Mouse (Mus musculus) ZHBTc4 (cell line): ENCODE results near the gene Akr1c19.
"Not testable (repeated sequence)": the region's sequence is repeated elsewhere in the genome, so short reads cannot be mapped to it uniquely, and the experiment has no call there.

ENCODE experiments used
- DNase-seq: peaks from one replicate; pipeline ENCODE4 v3.0.0-alpha.2; 2011; ENCODE audit warnings: low read depth, low spot score

Akr1c19 gene

DNA sequence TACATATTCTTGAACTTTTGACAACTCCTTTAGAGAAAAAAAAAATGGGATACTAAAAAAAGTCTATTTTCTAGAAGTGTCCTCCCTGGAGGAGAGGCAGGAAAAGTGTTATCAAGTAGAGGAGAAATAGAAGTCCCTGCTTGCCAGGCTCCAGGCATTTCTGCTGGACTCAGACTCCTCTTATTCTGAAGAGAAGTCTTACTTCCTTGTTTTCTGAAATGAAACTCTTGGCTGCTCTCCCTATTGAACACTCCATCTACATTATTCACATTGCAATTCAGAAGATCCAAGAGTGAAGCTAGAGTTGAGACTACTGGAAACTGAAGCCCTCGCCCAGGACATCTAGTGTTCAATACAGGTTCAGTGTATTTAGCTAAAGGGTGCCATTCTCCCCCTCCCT is at the start of gene Akr1c19:
Akr1c19 (plus strand) TSS at position 260 of the 400 bp plus-strand sequence.
- DNase-seq = no peak

DNA sequence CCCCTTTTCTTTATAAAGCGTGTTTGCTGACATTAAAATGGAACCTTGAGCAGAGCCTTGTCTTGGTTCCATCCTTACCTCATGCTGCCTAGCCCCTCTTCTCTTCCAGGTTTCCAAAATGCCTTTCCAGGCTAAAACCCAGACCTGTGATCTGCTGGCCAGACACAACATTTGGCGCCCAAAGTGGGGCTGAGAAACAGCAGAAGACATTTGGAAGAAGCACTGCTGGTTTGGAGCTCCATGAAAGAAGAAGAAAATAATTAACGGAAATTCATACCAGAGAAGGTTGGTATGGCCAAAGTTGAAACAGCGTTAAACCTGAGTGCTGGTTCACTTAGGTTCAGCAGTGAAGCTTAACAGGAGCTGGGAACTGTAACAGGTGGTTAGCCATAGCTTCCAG is 47.2 kb upstream of the Akr1c19 start:
- peak; percentile 55 for DNase-seq

GRCm38 (mm10) chr13:4183116-4183515 is 45.4 kb upstream of the Akr1c19 start:
- peak; percentile 80 for DNase-seq

DNA sequence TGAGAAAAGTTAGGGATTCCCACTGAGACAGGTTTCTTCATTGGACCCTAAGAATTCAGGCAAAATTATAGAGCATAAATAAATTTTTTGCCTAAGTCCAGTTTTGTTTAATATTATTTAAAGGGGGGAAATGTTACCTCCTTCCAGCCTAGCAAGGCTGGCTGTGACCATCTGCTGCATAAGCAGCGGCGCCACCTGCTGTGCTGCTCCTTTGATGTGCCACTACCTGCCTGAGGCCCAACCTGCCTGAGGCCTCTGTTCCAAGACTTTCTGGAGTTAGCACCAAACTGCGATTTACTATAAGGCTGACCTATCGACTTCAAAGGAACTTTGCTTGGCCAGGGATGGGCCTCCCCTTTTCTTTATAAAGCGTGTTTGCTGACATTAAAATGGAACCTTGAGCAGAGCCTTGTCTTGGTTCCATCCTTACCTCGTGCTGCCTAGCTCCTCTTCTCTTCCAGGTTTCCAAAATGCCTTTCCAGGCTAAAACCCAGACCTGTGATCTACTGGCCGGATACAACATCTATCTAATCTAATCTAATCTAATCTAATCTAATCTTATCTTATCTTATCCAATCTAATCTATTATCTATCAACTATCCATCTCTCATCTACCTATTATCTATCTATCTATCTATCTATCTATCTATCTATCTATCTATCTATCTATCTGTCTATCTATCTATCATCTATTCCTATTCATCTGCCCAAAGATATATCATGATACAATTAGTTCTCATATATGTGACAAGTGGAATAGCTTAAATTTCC is 41.7 kb upstream of the Akr1c19 start:
- DNase-seq = peak; percentile 20

DNA sequence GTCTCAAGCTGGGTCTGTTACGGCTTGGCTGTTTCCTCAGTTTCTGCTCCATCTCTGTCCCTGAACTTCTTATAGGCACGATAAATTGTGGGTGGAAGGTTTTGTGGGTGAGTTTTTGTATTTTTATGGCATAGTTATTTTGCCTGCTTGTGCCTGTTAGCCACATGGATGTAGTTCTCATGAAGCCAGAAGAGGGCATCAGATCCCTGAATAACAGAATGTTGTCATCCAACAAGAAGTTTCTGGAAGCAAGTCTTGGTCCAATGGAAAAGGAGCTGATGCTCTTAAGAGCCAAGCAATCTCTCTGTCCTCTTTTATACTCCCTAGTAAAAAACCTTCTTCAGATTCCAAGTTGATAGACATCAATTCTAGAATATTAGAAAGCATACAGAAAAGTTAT is 40.3 kb upstream of the Akr1c19 start:
- no peak for DNase-seq

- DNase-seq = peak; percentile 28
Measured at GRCm38 (mm10) chr13:4190904-4191303, 37.6 kb upstream of the Akr1c19 start, which contains the start of gene Akr1c13. Gene Akr1c13, plus strand, starts transcription at chr13:4191150.

GRCm38 (mm10) chr13:4192511-4192910 is 36.0 kb upstream of the Akr1c19 start:
- DNase-seq = no peak

DNA sequence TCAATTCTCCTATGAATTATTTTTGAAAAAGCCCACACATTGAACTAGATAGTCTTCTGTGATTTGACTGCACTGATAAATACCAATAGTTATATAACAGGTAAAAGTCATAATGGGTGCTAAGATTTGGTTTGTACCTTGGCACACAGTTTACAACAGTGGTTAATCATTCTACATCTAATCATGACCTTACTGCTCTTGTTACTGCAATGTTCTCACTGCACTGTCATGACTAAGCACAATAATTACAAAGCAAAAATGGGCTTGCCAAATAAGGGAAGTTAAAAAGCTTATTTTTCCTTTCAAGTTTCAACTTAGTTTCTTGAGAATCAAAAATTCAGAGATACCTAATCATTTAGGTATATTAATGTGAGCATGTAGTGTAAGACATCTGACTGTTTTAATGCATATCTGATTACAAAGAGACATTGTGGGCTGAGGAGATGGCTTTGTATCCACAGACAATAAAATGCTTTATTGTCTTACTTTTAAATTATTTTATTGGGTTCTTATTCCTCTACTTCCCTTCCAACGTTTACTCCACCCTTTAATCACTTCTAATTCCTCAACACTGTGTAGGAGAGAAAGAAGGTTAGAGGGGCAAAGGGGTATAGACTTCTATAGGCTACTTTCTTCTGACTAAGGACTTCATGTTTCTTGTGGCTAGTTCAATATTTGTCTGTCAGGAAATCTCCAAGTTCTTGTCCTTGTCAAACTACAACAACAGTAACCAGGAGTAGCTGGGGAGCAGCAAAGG is 22.2 kb upstream of the Akr1c19 start:
- DNase-seq = no peak

GRCm38 (mm10) chr13:4211560-4212299 is 16.8 kb upstream of the Akr1c19 start:
- no peak for DNase-seq

- peak; percentile 26 for DNase-seq
Measured at GRCm38 (mm10) chr13:4212309-4212708, 16.2 kb upstream of the Akr1c19 start.

DNA sequence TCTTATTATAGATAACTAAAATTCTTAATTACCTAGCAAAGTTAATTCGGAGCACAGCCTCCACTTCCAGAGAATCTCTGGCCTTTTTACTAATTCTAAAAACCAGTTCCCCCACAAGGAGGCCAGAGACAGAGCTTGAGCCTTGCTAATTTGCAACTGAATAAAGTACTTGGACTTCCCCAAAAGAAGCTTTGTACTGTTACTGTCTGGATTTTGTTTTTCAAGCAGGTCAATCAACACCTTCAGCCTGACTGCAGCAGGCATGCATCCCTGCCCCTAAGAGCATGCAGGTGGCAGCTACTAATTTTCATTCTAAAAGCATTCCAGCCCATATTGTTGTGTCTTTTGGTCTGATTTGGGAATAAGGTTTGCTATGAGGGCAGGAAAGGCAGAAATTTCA is 13.0 kb upstream of the Akr1c19 start:
- DNase-seq = peak; percentile 45

DNA sequence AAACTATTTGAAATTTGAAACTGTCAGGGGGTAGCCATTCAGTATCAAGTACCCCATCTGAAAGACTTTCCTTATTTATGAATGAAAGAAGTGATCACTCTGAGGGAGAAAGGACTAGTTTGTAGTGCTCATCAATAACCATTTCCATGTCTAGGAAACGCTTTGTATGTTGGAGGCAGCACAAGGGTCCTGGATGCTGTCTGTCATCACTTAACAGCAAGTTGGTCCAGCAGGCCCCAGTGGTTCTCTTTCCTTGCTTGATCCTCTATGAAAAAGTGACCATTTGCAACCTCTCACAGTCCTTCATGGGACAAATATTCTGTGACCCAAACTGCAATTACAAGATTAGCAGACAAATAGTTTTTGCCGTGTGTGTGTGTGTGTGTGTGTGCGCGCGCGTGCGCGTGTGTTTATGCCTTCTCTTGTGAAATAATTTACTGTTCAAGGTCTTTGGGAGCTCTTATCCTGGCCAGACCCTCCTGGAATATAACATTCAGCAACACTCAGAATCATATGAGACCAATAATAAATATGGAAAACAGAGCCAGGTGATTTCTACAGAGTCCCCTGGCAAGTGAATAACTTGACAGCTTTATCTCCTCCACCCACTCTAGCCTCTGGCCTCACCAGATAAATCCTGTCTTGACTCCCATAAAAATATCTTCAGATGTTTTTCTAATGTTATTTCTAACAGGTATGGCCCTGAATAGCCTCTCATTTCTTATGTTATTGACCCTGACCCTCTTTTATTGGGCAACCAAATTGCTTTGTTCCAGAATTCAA is 2.5 kb downstream of the Akr1c19 start:
- DNase-seq = no peak

GRCm38 (mm10) chr13:4233135-4233534 is 4.6 kb downstream of the Akr1c19 start:
- no peak for DNase-seq

GRCm38 (mm10) chr13:4233536-4234172 is 5.2 kb downstream of the Akr1c19 start:
- no peak for DNase-seq

- DNase-seq = peak; percentile 82
Measured at GRCm38 (mm10) chr13:4244861-4245559, 16.5 kb downstream of the Akr1c19 start.

DNA sequence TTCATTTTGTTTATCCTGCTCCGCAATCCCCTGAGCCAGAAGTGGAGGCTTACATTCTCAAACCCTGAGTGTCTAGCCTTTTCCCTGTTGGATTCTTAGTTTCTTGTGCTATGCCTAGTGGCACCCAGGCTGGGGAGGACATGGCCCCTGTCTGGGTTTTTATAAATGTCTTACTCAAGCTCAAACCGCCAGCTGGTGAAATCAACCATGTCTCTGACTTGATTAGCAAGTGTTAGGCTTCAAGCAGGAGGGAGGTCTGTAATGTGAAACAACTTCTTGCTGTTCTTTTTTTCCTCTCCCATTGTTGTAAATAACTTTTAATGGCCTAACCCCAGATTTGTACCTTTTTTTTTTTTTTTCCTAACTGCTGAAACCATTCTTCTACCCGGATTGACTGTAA is 20.8 kb downstream of the Akr1c19 start:
- DNase-seq = peak; percentile 4

DNA sequence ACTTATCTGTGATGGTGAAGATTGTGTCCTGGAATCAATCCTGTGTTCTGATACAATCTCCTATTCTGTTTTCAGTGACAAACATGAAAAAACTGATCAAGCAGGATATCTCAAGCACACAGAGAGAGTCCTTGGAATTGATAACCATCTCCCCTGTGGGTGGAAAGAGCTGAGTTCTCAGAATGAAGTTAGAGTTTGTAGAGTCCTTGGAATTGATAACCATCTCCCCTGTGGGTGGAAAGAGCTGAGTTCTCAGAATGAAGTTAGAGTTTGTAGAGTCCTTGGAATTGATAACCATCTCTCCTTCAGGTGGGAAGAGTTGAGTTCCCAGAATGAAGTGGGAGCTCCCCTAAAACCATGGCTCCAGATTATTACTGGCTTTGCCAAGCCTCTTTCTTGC is 28.4 kb downstream of the Akr1c19 start:
- not testable (repeated sequence) for DNase-seq

DNA sequence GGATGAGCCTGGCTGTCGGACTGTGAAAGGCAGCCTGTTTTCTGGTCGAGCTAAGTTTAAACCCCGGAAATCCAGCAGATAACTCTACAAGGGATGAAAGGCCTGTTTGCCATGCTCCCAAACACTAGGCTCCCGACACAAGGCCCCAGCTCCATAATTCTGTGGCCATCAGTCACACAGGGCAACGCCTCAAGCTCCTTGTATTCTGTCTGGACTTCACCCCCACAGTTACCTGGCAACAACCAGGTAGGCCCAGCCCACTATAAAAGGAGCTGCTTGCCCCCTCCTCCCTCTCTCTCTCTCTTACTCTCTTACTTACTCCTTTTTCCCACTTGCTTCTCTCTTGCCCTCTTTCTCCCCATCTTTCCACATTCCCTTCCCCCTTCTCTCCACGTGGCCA is 28.8 kb downstream of the Akr1c19 start:
- DNase-seq = no peak

- no peak for DNase-seq
Measured at GRCm38 (mm10) chr13:4264612-4265011, 36.1 kb downstream of the Akr1c19 start.

- DNase-seq = no peak
Measured at GRCm38 (mm10) chr13:4265047-4265446, 36.5 kb downstream of the Akr1c19 start.
